Mouse (Mus musculus) hindbrain, embryonic 11.5 days (tissue): Measurements from ENCODE around the gene Stap2. TPM values are rescaled to one million over a fixed set of nuclear protein-coding genes. Genes with fewer than 3 reads are reported as not detected.

Experiments
- ATAC-seq: fragments of 200-750 bp; cut with Nextera tagmentation; 2 replicates; pipeline ENCODE4 v1.8.0; 2017; ENCODE audit warnings: mild to moderate bottlenecking, moderate TSS enrichment, moderate library complexity; ENCODE audit not compliant: low FRiP score
- DNase-seq: peaks from one replicate; pipeline ENCODE4 v3.0.0-alpha.2; 2015; ENCODE audit warnings: low spot score
- H3K27ac ChIP-seq: fragments of 300-500 bp; sonication (generic); 2 replicates; pipeline ENCODE4 v1.5.1; 2014; ENCODE audit warnings: mild to moderate bottlenecking, low read depth, low read length
- H3K27me3 ChIP-seq: fragments of 300-500 bp; sonication (generic); 2 replicates; pipeline ENCODE4 v1.6.1; 2014; ENCODE audit warnings: mild to moderate bottlenecking, low read length, moderate library complexity, mixed read lengths; ENCODE audit not compliant: control insufficient read depth, insufficient read depth
- H3K36me3 ChIP-seq: fragments of 300-500 bp; sonication (generic); 2 replicates; pipeline ENCODE4 v1.6.1; 2014; ENCODE audit warnings: mild to moderate bottlenecking, low read length, moderate library complexity, mixed read lengths; ENCODE audit not compliant: control insufficient read depth, insufficient read depth
- H3K4me1 ChIP-seq: fragments of 300-500 bp; sonication (generic); replicated peaks from 2 replicates; pipeline ENCODE4 v1.6.1; 2014; ENCODE audit warnings: low read length, mixed read lengths; ENCODE audit not compliant: control insufficient read depth, insufficient read depth
- H3K4me2 ChIP-seq: fragments of 300-500 bp; sonication (generic); replicated peaks from 2 replicates; pipeline ENCODE4 v1.6.1; 2014; ENCODE audit warnings: mild to moderate bottlenecking, low read depth, low read length
- H3K4me3 ChIP-seq: fragments of 300-500 bp; sonication (generic); 2 replicates; pipeline ENCODE4 v1.5.1; 2014; ENCODE audit warnings: low read depth, low read length
- H3K9ac ChIP-seq: fragments of 300-500 bp; sonication (generic); 2 replicates; pipeline ENCODE4 v1.6.1; 2014; ENCODE audit warnings: low read depth, low read length
- H3K9me3 ChIP-seq: fragments of 300-500 bp; sonication (generic); 2 replicates; pipeline ENCODE4 v1.6.1; 2016; ENCODE audit warnings: low read length; ENCODE audit not compliant: control insufficient read depth
- WGBS: fragments of 180-500 bp; shearing (Covaris S2); extraction: QIAGEN DNeasy Blood & Tissue Kit; methylation state at CpG from one replicate; pipeline ENCODE4 v1.1.7; 2014; 5-methylcytosine and 5-hydroxymethylcytosine counted together
- polyA plus RNA-seq: library from polyadenylated mRNA; unstranded; fragments of >200 nt; fragmentation: Nextera tagmentation; extraction: Ambion mirVana; gene quantifications from 2 replicates; pipeline ENCODE4 v1.2.1, GENCODE M21; 2014

Stap2 gene
- polyA plus RNA-seq, 1 experiment from 2014 or later: 6.3 TPM

GRCm38 (mm10) chr17:56022131-56022988, 17.0 kb upstream of the Stap2 start:
- Histone ChIP-seq H3K9ac (no peak overlapping the region), H3K9me3 (no peaks in the 10 kb centered on the region), H3K4me2 (no peak overlapping the region), H3K27ac (peak overlapping the region; percentile 13; the same call in 1 of the 2 replicates), H3K4me3 (no peak overlapping the region), H3K36me3 (peaks cover 10% of the 10 kb centered on the region), H3K4me1 (peaks cover 3% of the 10 kb centered on the region; the same call in 1 of the 2 replicates), H3K27me3 (no peaks in the 10 kb centered on the region)
- ATAC-seq: peak; percentile 22; the same call in 1 of the 2 replicates
- no peak for DNase-seq
- WGBS: 53% methylated on average over 2 of the region's 2 CpGs

- Histone ChIP-seq H3K36me3 (peaks cover 16% of the 10 kb centered on the region), H3K9ac (no peak overlapping the region)
- 91% methylated on average over 4 of the region's 4 CpGs for WGBS
Observed at GRCm38 (mm10) chr17:56021161-56021910, 16.0 kb upstream of the Stap2 start.

GRCm38 (mm10) chr17:56020400-56021084, 15.2 kb upstream of the Stap2 start:
- ATAC-seq (no peak), DNase-seq (no peak)
- WGBS: 96% methylated on average over 6 of the region's 6 CpGs
- Histone ChIP-seq H3K27me3 (no peaks in the 10 kb centered on the region), H3K27ac (no peak overlapping the region), H3K9me3 (no peaks in the 10 kb centered on the region), H3K36me3 (peaks cover 21% of the 10 kb centered on the region), H3K4me2 (no peak overlapping the region), H3K4me1 (peaks cover 3% of the 10 kb centered on the region; the same call in 1 of the 2 replicates), H3K9ac (no peak overlapping the region), H3K4me3 (no peak overlapping the region)

More at GRCm38 (mm10) chr17:56021161-56021910, 16.0 kb upstream of the Stap2 start:
- Histone ChIP-seq H3K27ac (peak overlapping the region; percentile 13; the same call in 1 of the 2 replicates), H3K9me3 (no peaks in the 10 kb centered on the region), H3K27me3 (no peaks in the 10 kb centered on the region), H3K4me2 (no peak overlapping the region), H3K4me3 (no peak overlapping the region), H3K4me1 (peaks cover 3% of the 10 kb centered on the region; the same call in 1 of the 2 replicates)
- ATAC-seq (no peak), DNase-seq (no peak)

GRCm38 (mm10) chr17:56018347-56019131, 13.2 kb upstream of the Stap2 start:
- H3K9me3 ChIP-seq: no peaks in the 10 kb centered on the region
- H3K4me2 ChIP-seq: no peak overlapping the region
- no peak overlapping the region for H3K9ac ChIP-seq
- peaks cover 3% of the 10 kb centered on the region; the same call in 1 of the 2 replicates for H3K4me1 ChIP-seq
- WGBS: 77% methylated on average over 20 of the region's 20 CpGs
- H3K36me3 ChIP-seq: peaks cover 21% of the 10 kb centered on the region
- H3K27ac ChIP-seq: no peak overlapping the region
- no peaks in the 10 kb centered on the region for H3K27me3 ChIP-seq
- DNase-seq: no peak
- H3K4me3 ChIP-seq: no peak overlapping the region
- ATAC-seq: peak; percentile 22; the same call in 1 of the 2 replicates

- ATAC-seq (0 out of 2 replicates have a peak, but pooled peaks have one; percentile 2), DNase-seq (no peak)
- H3K9ac ChIP-seq: no peak overlapping the region
- H3K4me3 ChIP-seq: no peak overlapping the region
- no peaks in the 10 kb centered on the region for H3K9me3 ChIP-seq
- no peak overlapping the region for H3K27ac ChIP-seq
- no peaks in the 10 kb centered on the region for H3K27me3 ChIP-seq
- H3K4me2 ChIP-seq: no peak overlapping the region
- 85% methylated on average over 7 of the region's 7 CpGs for WGBS
- peaks cover under 1% of the 10 kb centered on the region; the same call in 1 of the 2 replicates for H3K4me1 ChIP-seq
- peaks cover 21% of the 10 kb centered on the region for H3K36me3 ChIP-seq
Observed at GRCm38 (mm10) chr17:56017848-56018247, 12.5 kb upstream of the Stap2 start.

- Histone ChIP-seq H3K27me3 (no peaks in the 10 kb centered on the region), H3K4me2 (no peak overlapping the region), H3K36me3 (peaks cover 21% of the 10 kb centered on the region), H3K27ac (no peak overlapping the region), H3K9ac (no peak overlapping the region), H3K4me1 (no peaks in the 10 kb centered on the region), H3K4me3 (no peak overlapping the region), H3K9me3 (no peaks in the 10 kb centered on the region)
- DNase-seq (no peak), ATAC-seq (no peak)
- 86% methylated on average over 15 of the region's 15 CpGs for WGBS
Observed at GRCm38 (mm10) chr17:56016793-56017785, 11.7 kb upstream of the Stap2 start.

- no peak for ATAC-seq
Observed at GRCm38 (mm10) chr17:56016382-56016781, 11.0 kb upstream of the Stap2 start.

More at GRCm38 (mm10) chr17:56016382-56016781, 11.0 kb upstream of the Stap2 start:
- Histone ChIP-seq H3K27ac (no peak overlapping the region), H3K27me3 (no peaks in the 10 kb centered on the region), H3K4me3 (no peak overlapping the region), H3K4me1 (0 out of 2 replicates have a peak, but pooled peaks cover 2% of the 10 kb centered on the region), H3K9ac (no peak overlapping the region), H3K9me3 (no peaks in the 10 kb centered on the region), H3K4me2 (no peak overlapping the region), H3K36me3 (peaks cover 21% of the 10 kb centered on the region)
- DNase-seq: no peak
- WGBS: 88% methylated on average over 8 of the region's 8 CpGs
